30 mouse cellular contexts compared by ENCODE assay signal in the genomic region with DNA sequence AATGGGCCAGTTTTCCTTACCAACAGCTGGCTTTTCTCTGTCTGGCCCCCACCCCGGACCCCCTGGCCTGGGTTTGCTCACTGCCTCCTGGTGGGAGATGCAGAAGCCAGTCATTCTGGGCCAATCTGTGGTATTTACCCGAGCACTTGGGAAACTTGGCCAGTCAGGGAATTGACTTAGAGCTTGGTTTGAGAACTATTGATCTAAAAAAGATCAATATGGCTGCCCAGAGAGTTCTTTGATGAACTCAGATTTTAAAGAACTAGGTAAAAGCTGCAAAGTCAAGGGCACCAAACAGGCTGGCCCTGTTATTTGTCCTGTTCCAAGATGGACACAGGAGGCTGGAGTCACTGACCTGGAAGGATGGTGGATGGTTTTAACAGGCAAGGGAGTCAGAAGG.
"Had no signal": no experiment of that assay in that cellular context is flagged by ENCODE, and none has a peak within 500 bp of the region (broad histone marks: within the 10 kb centered on the region; RNA-seq: fewer than 3 reads in every experiment).

No protein-coding gene starts in this region.

- H3K4me1 ChIP-seq: limb, embryonic 10.5 days; limb, embryonic 15.5 days; lung, embryonic 15.5 days; neural tube, embryonic 12.5 days had no signal

- H3K9me3 ChIP-seq: limb, embryonic 10.5 days; limb, embryonic 12.5 days; limb, embryonic 13.5 days; limb, embryonic 15.5 days; liver, embryonic 13.5 days; liver, embryonic 15.5 days; lung, embryonic 15.5 days; midbrain, embryonic 10.5 days; midbrain, embryonic 12.5 days; midbrain, embryonic 13.5 days; midbrain, embryonic 15.5 days; neural tube, embryonic 12.5 days had no signal

- H3K4me2 ChIP-seq: limb, embryonic 12.5 days; limb, embryonic 13.5 days; limb, embryonic 15.5 days; liver, embryonic 11.5 days; liver, embryonic 13.5 days; liver, embryonic 15.5 days; lung, embryonic 14.5 days; lung, embryonic 15.5 days; midbrain, embryonic 11.5 days; midbrain, embryonic 12.5 days; midbrain, embryonic 13.5 days; midbrain, embryonic 15.5 days; neural tube, embryonic 12.5 days had no signal

- H3K4me3 ChIP-seq: left cerebral cortex, adult 2 months; limb, embryonic 10.5 days; limb, embryonic 12.5 days; limb, embryonic 13.5 days; limb, embryonic 15.5 days; liver, embryonic 13.5 days; liver, embryonic 15.5 days; lung, embryonic 15.5 days; megakaryocyte, embryonic 14.5 days; midbrain, embryonic 10.5 days; midbrain, embryonic 12.5 days; midbrain, embryonic 13.5 days; midbrain, embryonic 15.5 days; myocyte; neural tube, embryonic 12.5 days had no signal

- H3K36me3 ChIP-seq: limb, embryonic 10.5 days; limb, embryonic 12.5 days; limb, embryonic 13.5 days; liver, embryonic 13.5 days; liver, embryonic 15.5 days; lung, embryonic 15.5 days; midbrain, embryonic 10.5 days; midbrain, embryonic 12.5 days; midbrain, embryonic 13.5 days; midbrain, embryonic 15.5 days; neural tube, embryonic 12.5 days had no signal

- H3K9ac ChIP-seq: limb, embryonic 12.5 days; limb, embryonic 13.5 days; limb, embryonic 15.5 days; liver, embryonic 13.5 days; liver, embryonic 14.5 days; liver, embryonic 15.5 days; lung, embryonic 14.5 days; lung, embryonic 15.5 days; midbrain, embryonic 12.5 days; midbrain, embryonic 13.5 days; midbrain, embryonic 15.5 days; neural tube, embryonic 12.5 days had no signal

- DNase-seq: left cerebral cortex, postnatal 4 days; liver, embryonic 13.5 days; lung, adult 18-20 months; lung, adult 2 months; lung, embryonic 14.5 days; lung, postnatal 10 days; lung, postnatal 14 days; lung, postnatal 36 days; lung, postnatal 4 days; midbrain, embryonic 14.5 days had no signal

- ATAC-seq: lung, postnatal 0 days; midbrain, embryonic 13.5 days; midbrain, embryonic 15.5 days; midbrain, embryonic 16.5 days had no signal

- H3K27me3 ChIP-seq: limb, embryonic 12.5 days; limb, embryonic 13.5 days; limb, embryonic 15.5 days; liver, embryonic 13.5 days; liver, embryonic 15.5 days; midbrain, embryonic 12.5 days; midbrain, embryonic 13.5 days; midbrain, embryonic 15.5 days; neural tube, embryonic 12.5 days had no signal

- H3K27ac ChIP-seq: left cerebral cortex, adult 2 months; limb, embryonic 10.5 days; limb, embryonic 12.5 days; limb, embryonic 13.5 days; limb, embryonic 15.5 days; liver, embryonic 13.5 days; liver, embryonic 14.5 days; liver, embryonic 15.5 days; lung, embryonic 15.5 days; macrophage; midbrain, embryonic 10.5 days; midbrain, embryonic 12.5 days; midbrain, embryonic 13.5 days; midbrain, embryonic 15.5 days; neural tube, embryonic 12.5 days had no signal
